Mouse (Mus musculus) heart, adult 2 months (tissue): ENCODE data around the gene Ankrd34a. TPM values are rescaled to one million over a fixed set of nuclear protein-coding genes. Genes with fewer than 3 reads are reported as not detected.
A peak's percentile ranks its signal among the peaks of the same experiment; 100 is the strongest.

Experiments used
- DNase-seq, 2 experiments: peaks; one replicate each; pipeline ENCODE4 v3.0.0; 2021
- H3K27ac ChIP-seq: fragments of 200-600 bp; 2 replicates; pipeline ENCODE4 v1.8.1; 2022
- H3K27me3 ChIP-seq: fragments of 200-500 bp; 2 replicates; pipeline ENCODE4 v1.6.1; 2012; ENCODE audit warnings: mild to moderate bottlenecking, low read length, inconsistent platforms, mixed read lengths; ENCODE audit not compliant: control insufficient read depth, insufficient read depth
- H3K36me3 ChIP-seq: fragments of 200-500 bp; 2 replicates; pipeline ENCODE4 v1.6.1; 2012; ENCODE audit warnings: low read length, inconsistent platforms; ENCODE audit not compliant: control insufficient read depth, insufficient read depth
- H3K4me1 ChIP-seq: fragments of 200-500 bp; 2 replicates; pipeline ENCODE4 v1.6.1; 2011; ENCODE audit warnings: low read length; ENCODE audit not compliant: control insufficient read depth, insufficient read depth
- H3K4me3 ChIP-seq: fragments of 200-600 bp; 2 replicates; pipeline ENCODE4 v1.8.1; 2022
- H3K79me2 ChIP-seq: fragments of 200-500 bp; replicated peaks from 2 replicates; pipeline ENCODE4 v1.6.1; 2012; ENCODE audit warnings: mild to moderate bottlenecking, inconsistent platforms, low read length, moderate library complexity, mixed read lengths; ENCODE audit not compliant: control insufficient read depth, insufficient read depth
- H3K9ac ChIP-seq: fragments of 200-500 bp; 2 replicates; pipeline ENCODE4 v1.6.1; 2012; ENCODE audit warnings: low read depth, mild to moderate bottlenecking, control low read depth, inconsistent platforms, low read length, mixed read lengths
- CTCF ChIP-seq: fragments of 200-600 bp; IDR thresholded peaks from 2 replicates; pipeline ENCODE4 v1.8.1; 2022; ENCODE audit warnings: antibody characterized with exemption, mild to moderate bottlenecking, moderate library complexity
- EP300 ChIP-seq: fragments of 200-500 bp; IDR thresholded peaks from 2 replicates; pipeline ENCODE4 v1.6.1; 2011; ENCODE audit warnings: low read depth, low read length, control low read depth; ENCODE audit not compliant: insufficient read depth
- POLR2A ChIP-seq: fragments of 200-500 bp; IDR thresholded peaks from 2 replicates; pipeline ENCODE4 v1.6.1; 2011; ENCODE audit warnings: mild to moderate bottlenecking, low read depth, low read length, control low read depth; ENCODE audit not compliant: insufficient read depth
- WGBS: fragments of 180-500 bp; shearing (Covaris S2); methylation state at CpG from one replicate; pipeline ENCODE4 v1.1.7; 2018; 5-methylcytosine and 5-hydroxymethylcytosine counted together
- intact Hi-C: fragments of 180-260 bp; cut with DNase I; formaldehyde crosslinking; loops from one replicate; pipeline ENCODE4 v1.15.1; 2025
- polyA plus RNA-seq: library from polyadenylated mRNA; depleted of rRNA; stranded (reverse); fragments of >200 nt; gene quantifications from 2 replicates; pipeline ENCODE4 v1.2.3, GENCODE M21; 2012
- total RNA-seq, 2 experiments: library from RNA; stranded (reverse); gene quantifications; 2 replicates each; pipeline ENCODE4 v1.2.3; 2021

Gene Ankrd34a
- total and polyA plus RNA-seq, 3 experiments, result 1.3 to 2.4 (median 2.1) TPM

GRCm38 (mm10) chr3:96556651-96557635 lies 39.5 kb upstream of the Ankrd34a start:
- DNase-seq, result no peak
- under 1% methylated on average over 22 of the region's 22 CpGs for WGBS
- intact Hi-C loops, result loop anchor here (1.0 to 10.0 kb wide), 2 partner anchors 19 to 562 kb away; partner anchors contain the start of genes Gm16253 and Plekho1

DNA sequence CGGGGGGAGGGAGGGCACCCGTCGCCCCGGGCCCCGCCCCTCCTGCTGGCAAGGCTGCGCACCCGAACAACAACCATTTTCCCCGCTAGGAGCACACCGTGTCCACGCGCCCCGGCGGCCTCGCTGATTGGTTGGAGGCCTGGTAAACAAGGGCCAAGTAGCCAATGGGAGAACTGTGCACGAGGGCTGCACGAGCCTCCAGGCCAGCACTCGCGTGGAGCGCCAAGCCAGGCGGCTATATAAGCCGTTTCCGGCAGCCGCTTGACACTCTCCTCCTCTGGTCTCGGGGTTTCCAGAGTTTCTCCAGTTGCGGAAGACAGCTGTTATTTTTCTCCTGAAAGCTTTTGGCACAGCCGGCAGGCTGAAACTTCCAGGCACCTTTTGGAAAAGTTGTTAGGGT lies 38.7 kb upstream of the Ankrd34a start, which contains the start of gene Txnip:
TSS of gene Txnip (plus strand) at position 264 of the 400 bp plus-strand sequence.
- Histone ChIP-seq H3K36me3 (peaks cover 14% of the 10 kb centered on the region), H3K4me1 (peaks cover 17% of the 10 kb centered on the region), H3K27me3 (no peaks in the 10 kb centered on the region), H3K9ac (peak within 1 kb of the TSS; percentile 100), H3K79me2 (peaks cover 6% of the 10 kb centered on the region; the same call in 1 of the 2 replicates), H3K27ac (peak within 1 kb of the TSS; percentile 99), H3K4me3 (peak within 1 kb of the TSS; percentile 77)
- intact Hi-C loops, result loop anchor here (1.0 to 10.0 kb wide), 2 partner anchors 19 to 563 kb away; partner anchors contain the start of genes Gm16253 and Plekho1
- peak; percentile 100 for DNase-seq
- under 1% methylated on average over 26 of the region's 26 CpGs for WGBS
- TF ChIP-seq CTCF (peak; percentile 64), POLR2A (peak; percentile 100), EP300 (peak; percentile 100)

More at GRCm38 (mm10) chr3:96556651-96557635, 39.5 kb upstream of the Ankrd34a start:
- peaks cover 13% of the 10 kb centered on the region for H3K36me3 ChIP-seq
- H3K9ac ChIP-seq, result peak overlapping the region; percentile 67
- TF ChIP-seq CTCF (no peak), EP300 (no peak), POLR2A (peak; percentile 47; the same call in 1 of the 2 replicates)
- peaks cover 6% of the 10 kb centered on the region; the same call in 1 of the 2 replicates for H3K79me2 ChIP-seq
- H3K27ac ChIP-seq, result peak overlapping the region; percentile 99
- H3K4me1 ChIP-seq, result peaks cover 16% of the 10 kb centered on the region
- no peaks in the 10 kb centered on the region for H3K27me3 ChIP-seq
- peak overlapping the region; percentile 66 for H3K4me3 ChIP-seq

- TF ChIP-seq POLR2A (peak; percentile 32), CTCF (no peak), EP300 (peak; percentile 60; the same call in 1 of the 2 replicates)
- DNase-seq, result peak; percentile 61 to 75
- H3K27ac ChIP-seq, result peak overlapping the region; percentile 96
- peaks cover 6% of the 10 kb centered on the region; the same call in 1 of the 2 replicates for H3K79me2 ChIP-seq
- peak overlapping the region; percentile 100 for H3K9ac ChIP-seq
- WGBS, result under 1% methylated on average over 17 of the region's 17 CpGs
- H3K36me3 ChIP-seq, result peaks cover 14% of the 10 kb centered on the region
- H3K4me3 ChIP-seq, result peak overlapping the region; percentile 77
- H3K27me3 ChIP-seq, result no peaks in the 10 kb centered on the region
- intact Hi-C loops, result loop anchor here (10.0 kb wide), 1 partner anchor 563 kb away; the partner anchor contains the start of gene Plekho1
- peaks cover 19% of the 10 kb centered on the region for H3K4me1 ChIP-seq
Observed at GRCm38 (mm10) chr3:96558159-96558558, 38.3 kb upstream of the Ankrd34a start.

- under 1% methylated on average over 10 of the region's 10 CpGs for WGBS
- peaks cover 22% of the 10 kb centered on the region for H3K4me1 ChIP-seq
- intact Hi-C loops, result loop anchor here (10.0 kb wide), 1 partner anchor 564 kb away; the partner anchor contains the start of gene Plekho1
- H3K79me2 ChIP-seq, result peaks cover 6% of the 10 kb centered on the region; the same call in 1 of the 2 replicates
- peak overlapping the region; percentile 77 for H3K4me3 ChIP-seq
- peak overlapping the region; percentile 96 for H3K27ac ChIP-seq
- no peak for TF ChIP-seq EP300
- TF ChIP-seq POLR2A, result peak; percentile 68
- no peak for TF ChIP-seq CTCF
- H3K27me3 ChIP-seq, result no peaks in the 10 kb centered on the region
- H3K36me3 ChIP-seq, result peaks cover 15% of the 10 kb centered on the region
- H3K9ac ChIP-seq, result peak overlapping the region; percentile 100
- DNase-seq, result peak in 1 of 2 experiments; percentile 34
Observed at GRCm38 (mm10) chr3:96558668-96559196, 37.7 kb upstream of the Ankrd34a start.

GRCm38 (mm10) chr3:96559398-96559910 lies 37.0 kb upstream of the Ankrd34a start:
- Histone ChIP-seq H3K36me3 (peaks cover 16% of the 10 kb centered on the region), H3K4me1 (peaks cover 22% of the 10 kb centered on the region), H3K79me2 (peaks cover 6% of the 10 kb centered on the region; the same call in 1 of the 2 replicates), H3K4me3 (peak overlapping the region; percentile 77), H3K27ac (peak overlapping the region; percentile 96), H3K27me3 (no peaks in the 10 kb centered on the region), H3K9ac (peak overlapping the region; percentile 100)
- intact Hi-C loops, result loop anchor here (10.0 kb wide), 1 partner anchor 565 kb away; the partner anchor contains the start of gene Plekho1
- peak; percentile 64 to 66 for DNase-seq
- 1% methylated on average over 12 of the region's 12 CpGs for WGBS
- peak; percentile 84 for TF ChIP-seq POLR2A
- TF ChIP-seq EP300, result no peak
- no peak for TF ChIP-seq CTCF
